Mouse (Mus musculus): ENCODE data around the gene Miga1. TPM values are rescaled to one million over a fixed set of nuclear protein-coding genes. Genes with fewer than 3 reads are reported as not detected.

The Miga1 gene
- polyA plus RNA-seq, 1 experiment from 2014 or later = 16.7 TPM

Other genes with a start within 250 kb of the Miga1 start
- gene Gipc2, start 174.2 kb downstream of the Miga1 start, polyA plus RNA-seq (2014; fragmentation: Nextera tagmentation; extraction: Ambion mirVana) = 3.8 and 4.4 TPM in 2 replicates
- 46.2 and 49.0 TPM in 2 replicates for gene Dnajb4, start 130.1 kb downstream of the Miga1 start, polyA plus RNA-seq (2014; fragmentation: Nextera tagmentation; extraction: Ambion mirVana)
- 158 TPM in 2 replicates for gene Fubp1, start 130.0 kb downstream of the Miga1 start, polyA plus RNA-seq (2014; fragmentation: Nextera tagmentation; extraction: Ambion mirVana)
- 165 and 210 TPM in 2 replicates for gene Nexn, start 74.1 kb downstream of the Miga1 start, polyA plus RNA-seq (2014; fragmentation: Nextera tagmentation; extraction: Ambion mirVana)
- 31.9 and 35.1 TPM in 2 replicates for gene Usp33, start 6.1 kb upstream of the Miga1 start, polyA plus RNA-seq (2014; fragmentation: Nextera tagmentation; extraction: Ambion mirVana)
- 43.0 and 46.6 TPM in 2 replicates for gene Zzz3, start 55.1 kb upstream of the Miga1 start, polyA plus RNA-seq (2014; fragmentation: Nextera tagmentation; extraction: Ambion mirVana)

All from heart, embryonic 11.5 days (tissue).